9 mouse cellular contexts compared by ENCODE assay signal in genomic region chr8:45409702-45410101, GRCm38 (mm10). TPM values are rescaled to one million over a fixed set of nuclear protein-coding genes. Genes with fewer than 3 reads are reported as not detected.
DNase-seq lines count a peak whose midpoint lies in the region; ATAC-seq and TF ChIP-seq lines count a peak whose summit lies in the region.
"Had no signal": no experiment of that assay in that cellular context is flagged by ENCODE, and none has a peak within 500 bp of the region (broad histone marks: within the 10 kb centered on the region; RNA-seq: fewer than 3 reads in every experiment).

No protein-coding gene starts in this region.

- no peak for TF ChIP-seq POLR2A in CH12.LX (IDR thresholded peaks at IDR 0.05; ENCODE audit: low read depth, low read length)

- H3K79me2 ChIP-seq in CH12.LX (replicated peaks; ENCODE audit: control insufficient read depth, extremely low read depth, insufficient read depth, poor library complexity, severe bottlenecking): no peaks in the 10 kb centered on the region
- H3K79me2 ChIP-seq in macrophage (ENCODE audit: inconsistent target): no peaks in the 10 kb centered on the region; the same call in 1 of the 2 replicates

- in situ Hi-C loops in CH12.LX (cut with MboI; ENCODE audit: low pct_ligation_motif_present, low pct_unique_long_range_greater_than_20kb, low sequenced_read_pairs): no loop called here

- H3K27me3 ChIP-seq in heart, embryonic 11.5 days (ENCODE audit: control insufficient read depth, insufficient read depth, low read length): no peaks in the 10 kb centered on the region
- no peaks in the 10 kb centered on the region for H3K27me3 ChIP-seq in CH12.LX (replicated peaks)
- no peaks in the 10 kb centered on the region for H3K27me3 ChIP-seq in hindbrain, embryonic 10.5 days (ENCODE audit: insufficient read depth, poor library complexity, severe bottlenecking)

- TF ChIP-seq RAD21 in CH12.LX (IDR thresholded peaks at IDR 0.05; ENCODE audit: low read depth, low read length): no peak

- H3K4me3 ChIP-seq in heart, embryonic 11.5 days (ENCODE audit: low read depth, low read length): peak overlapping the region; percentile 47
- H3K4me3 ChIP-seq in CH12.LX (replicated peaks in 1 of 3; ENCODE audit: low read depth in 2 of 3, low read length in 2 of 3, poor library complexity in 1 of 3) (peak overlapping the region in 1 of 3 experiments; percentile 54), macrophage (ENCODE audit: inconsistent target) (peak overlapping the region; percentile 62)
- H3K4me3 ChIP-seq in hindbrain, embryonic 10.5 days: peak overlapping the region; percentile 48

- no peak for TF ChIP-seq CTCF in CH12.LX (conservative IDR thresholded peaks at IDR 0.05 in 1 of 2, IDR thresholded peaks at IDR 0.05 in 1 of 2; ENCODE audit: low read depth in 2 of 2, low read length in 2 of 2)

- dilution Hi-C loops in CH12.LX (cut with MboI; ENCODE audit: extremely low pct_ligation_motif_present, extremely low pct_unique_long_range_greater_than_20kb, low sequenced_read_pairs): no loop called here

- H3K36me3 ChIP-seq in heart, embryonic 11.5 days (ENCODE audit: control insufficient read depth, insufficient read depth, low read length): no peaks in the 10 kb centered on the region
- H3K36me3 ChIP-seq in CH12.LX (replicated peaks in 1 of 2; ENCODE audit: control insufficient read depth in 1 of 2, insufficient read depth in 1 of 2, low read length in 1 of 2) (no peaks in the 10 kb centered on the region), macrophage (ENCODE audit: inconsistent target) (no peaks in the 10 kb centered on the region)
- H3K36me3 ChIP-seq in hindbrain, embryonic 10.5 days: no peaks in the 10 kb centered on the region

- H3K27ac ChIP-seq in heart, embryonic 11.5 days (ENCODE audit: low read depth, low read length): peak overlapping the region; percentile 50
- H3K27ac ChIP-seq in CH12.LX (ENCODE audit: insufficient read depth, low read depth) (no peak overlapping the region), macrophage (peak overlapping the region; percentile 71)
- peak overlapping the region; percentile 73; the same call in 1 of the 2 replicates for H3K27ac ChIP-seq in hindbrain, embryonic 10.5 days

- no peak for ATAC-seq in heart, embryonic 11.5 days (replicated peaks; ENCODE audit: insufficient number of reproducible peaks, low FRiP score, low TSS enrichment)

- TF ChIP-seq EP300 in CH12.LX (IDR thresholded peaks at IDR 0.05; ENCODE audit: low read length): peak; percentile 60

- H3K4me1 ChIP-seq in heart, embryonic 11.5 days (ENCODE audit: control insufficient read depth, insufficient read depth, low read length): no peaks in the 10 kb centered on the region
- peaks cover 0 to 26% of the 10 kb centered on the region in 2 experiments; a peak in 2 of 4 replicates for H3K4me1 ChIP-seq in CH12.LX (ENCODE audit: control insufficient read depth in 1 of 2, insufficient read depth in 2 of 2)
- H3K4me1 ChIP-seq in hindbrain, embryonic 10.5 days (replicated peaks): peaks cover 8% of the 10 kb centered on the region

- no peak for DNase-seq in heart, adult 11 months
- peak; percentile 54 for DNase-seq in CH12.LX (ENCODE audit: extremely low read depth)
- DNase-seq in hindbrain, embryonic 10.5 days (ENCODE audit: low spot score): no peak
- no peak for DNase-seq in urinary bladder, adult 18-20 months (ENCODE audit: low spot score in 2 of 2)
- no peak for DNase-seq in frontal cortex, postnatal 25 days (ENCODE audit: low spot score in 2 of 2)
- no peak for DNase-seq in cerebellum, adult 8-10 months

- 48% methylated on average over 4 of the region's 4 CpGs for WGBS in heart, embryonic 11.5 days (ENCODE audit: insufficient replicate concordance)
- WGBS in hindbrain, embryonic 10.5 days: 49% methylated on average over 4 of the region's 4 CpGs
- 19% methylated on average over 3 of the region's 4 CpGs for WGBS in macrophage (ENCODE audit: missing documents)

- peak overlapping the region; percentile 61 for H3K4me2 ChIP-seq in heart, embryonic 11.5 days
- H3K4me2 ChIP-seq in CH12.LX (ENCODE audit: insufficient read depth, low read depth, poor library complexity, severe bottlenecking): peak overlapping the region; percentile 13; the same call in 1 of the 2 replicates

- H3K9ac ChIP-seq in heart, embryonic 11.5 days (ENCODE audit: low read depth, low read length): peak overlapping the region; percentile 43; the same call in 1 of the 2 replicates
- H3K9ac ChIP-seq in CH12.LX (ENCODE audit: insufficient read depth, low read depth): no peak overlapping the region

- no peaks in the 10 kb centered on the region for H3K9me3 ChIP-seq in heart, embryonic 11.5 days (replicated peaks; ENCODE audit: control insufficient read depth, low read length)
- H3K9me3 ChIP-seq in CH12.LX (replicated peaks; ENCODE audit: low read length): no peaks in the 10 kb centered on the region
- H3K9me3 ChIP-seq in hindbrain, embryonic 10.5 days: no peaks in the 10 kb centered on the region

TF ChIP-seq in CH12.LX, 34 proteins besides CTCF, POLR2A, EP300 and RAD21:
- TF ChIP-seq BHLHE40 (IDR thresholded peaks at IDR 0.05; ENCODE audit: low read depth, low read length): peak; percentile 32; the same call in 1 of the 2 replicates
- TF ChIP-seq CHD1 (IDR thresholded peaks at IDR 0.05; ENCODE audit: low read depth, low read length): no peak
- peak; percentile 44 for TF ChIP-seq ETS1 (conservative IDR thresholded peaks at IDR 0.05; ENCODE audit: low read depth, low read length)
- peak; percentile 82 for TF ChIP-seq ZNF384 (IDR thresholded peaks at IDR 0.05; ENCODE audit: low read depth, low read length)
- TF ChIP-seq JUND (conservative IDR thresholded peaks at IDR 0.05; ENCODE audit: low read depth, low read length): peak; percentile 55
- TF ChIP-seq SIN3A (IDR thresholded peaks at IDR 0.05; ENCODE audit: low read length): no peak
- peak; percentile 40; the same call in 1 of the 2 replicates for TF ChIP-seq CHD2 (IDR thresholded peaks at IDR 0.05; ENCODE audit: low read length)
- TF ChIP-seq ZC3H11A (IDR thresholded peaks at IDR 0.05; ENCODE audit: low read depth, low read length): no peak
- no peak for TF ChIP-seq ZMIZ1 (IDR thresholded peaks at IDR 0.05; ENCODE audit: low read depth, low read length)
- TF ChIP-seq RCOR1 (conservative IDR thresholded peaks at IDR 0.05; ENCODE audit: low read depth, low read length): 0 out of 2 replicates have a peak, but pooled peaks have one; percentile 51
- TF ChIP-seq NRF1 (IDR thresholded peaks at IDR 0.05; ENCODE audit: low read depth, low read length): no peak
- peak; percentile 69 for TF ChIP-seq IRF4 (IDR thresholded peaks at IDR 0.05; ENCODE audit: low read depth, low read length)
- peak; percentile 51; the same call in 1 of the 2 replicates for TF ChIP-seq TCF12 (IDR thresholded peaks at IDR 0.05; ENCODE audit: low read depth, low read length)
- no peak for TF ChIP-seq JUN (IDR thresholded peaks at IDR 0.05; ENCODE audit: insufficient read depth, low read depth, low read length)
- TF ChIP-seq MAZ (IDR thresholded peaks at IDR 0.05; ENCODE audit: low read depth, low read length): peak; percentile 41; the same call in 1 of the 2 replicates
- TF ChIP-seq MAFK (IDR thresholded peaks at IDR 0.05; ENCODE audit: insufficient replicate concordance, low read length): peak; percentile 57; the same call in 1 of the 2 replicates

RNA-seq across cellular contexts. Expression of gene Tlr3, which starts 1.2 kb away (rescaled TPM):
- polyA plus RNA-seq in heart, embryonic 11.5 days (2014; fragmentation: Nextera tagmentation; extraction: Ambion mirVana): 1.8 and 1.9 TPM in 2 replicates
- total RNA-seq in CH12.LX (2012; rRNA removed): 0.04 and 0.34 TPM in 2 replicates
- 0.88 and 1.3 TPM in 2 replicates for total RNA-seq in CH12.LX (2014; rRNA removed)
- 1.4 and 1.7 TPM in 2 replicates for polyA plus RNA-seq in CH12.LX (2012; ENCODE audit: insufficient read length, low read depth)
- 0.67 and 0.77 TPM in 2 replicates for polyA plus RNA-seq in hindbrain, embryonic 10.5 days (2016; fragmentation: Nextera tagmentation; extraction: Ambion mirVana)
- 10 to 100 TPM in 19 of 26 experiments, 1 to 10 TPM in 7; 2.0 to 62.1 (median 23.6) TPM for total RNA-seq in macrophage (2018; cell fraction: chromatin; rRNA removed)
- total RNA-seq in macrophage (2018; cell fraction: cytosol; rRNA removed): 10 to 100 TPM; 12.2 to 98.3 (median 36.8) TPM
- 100 to 1,000 TPM in 4 of 26 experiments, 10 to 100 TPM in 21, 1 to 10 TPM in 1; 9.9 to 115 (median 59.6) TPM for total RNA-seq in macrophage (2018; cell fraction: nucleus; rRNA removed)
- 16.6 to 22.8 TPM (median 18.9 TPM) in 3 replicates for polyA plus RNA-seq in macrophage (2018)

RNA-seq across cellular contexts. Expression of gene Fam149a, which starts 27.6 kb away (rescaled TPM):
- polyA plus RNA-seq in heart, embryonic 11.5 days (2014; fragmentation: Nextera tagmentation; extraction: Ambion mirVana): 5.0 and 6.3 TPM in 2 replicates
- total RNA-seq in CH12.LX (2012; rRNA removed) (not detected in 2 replicates), CH12.LX (2014; rRNA removed) (not detected in 2 replicates)
- polyA plus RNA-seq in CH12.LX (2012; ENCODE audit: insufficient read length, low read depth) (not detected in 2 replicates), macrophage (2018) (0.52 to 2.2 TPM (median 1.2 TPM) in 3 replicates)
- 9.1 and 9.6 TPM in 2 replicates for polyA plus RNA-seq in hindbrain, embryonic 10.5 days (2016; fragmentation: Nextera tagmentation; extraction: Ambion mirVana)
- total RNA-seq in macrophage (2018; cell fraction: chromatin; rRNA removed): 1 to 10 TPM in 1 of 26 experiments, under 1 TPM in 16, not detected in 9; 0.16 to 2.1 (median 0.34) TPM
- total RNA-seq in macrophage (2018; cell fraction: cytosol; rRNA removed): 1 to 10 TPM in 21 of 26 experiments, under 1 TPM in 5; 0.74 to 1.5 (median 1.1) TPM
- total RNA-seq in macrophage (2018; cell fraction: nucleus; rRNA removed): 1 to 10 TPM in 1 of 26 experiments, under 1 TPM in 24, not detected in 1; 0.24 to 1.8 (median 0.48) TPM
- total RNA-seq: neutrophil, adult 5-6 weeks had no signal
